Mouse (Mus musculus): ENCODE results near the gene Rbm3.

- TF ChIP-seq POLR2A (IDR thresholded peaks at IDR 0.05; ENCODE audit: control insufficient read depth, low read depth, low read length): no peak
- TF ChIP-seq CTCF (IDR thresholded peaks at IDR 0.05; ENCODE audit: control insufficient read depth, insufficient read depth, insufficient replicate concordance, low read depth, low read length): no peak
These were observed 2.7 kb downstream of the Rbm3 start for GRCm38 (mm10) chrX:8142948-8143347.
